Mouse (Mus musculus) lung, postnatal 0 days (tissue): ENCODE results near the gene Tufm.
"Not testable (repeated sequence)": the region's sequence is repeated elsewhere in the genome, so short reads cannot be mapped to it uniquely, and the experiment has no call there.

ENCODE experiments used
- CTCF ChIP-seq: IDR thresholded peaks from 2 replicates; pipeline ENCODE4 v1.5.1; 2016; ENCODE audit warnings: antibody characterized with exemption, mild to moderate bottlenecking
- EP300 ChIP-seq: IDR thresholded peaks from 2 replicates; pipeline ENCODE4 v1.6.1; 2016; ENCODE audit warnings: antibody characterized with exemption, mild to moderate bottlenecking, control low read depth

DNA sequence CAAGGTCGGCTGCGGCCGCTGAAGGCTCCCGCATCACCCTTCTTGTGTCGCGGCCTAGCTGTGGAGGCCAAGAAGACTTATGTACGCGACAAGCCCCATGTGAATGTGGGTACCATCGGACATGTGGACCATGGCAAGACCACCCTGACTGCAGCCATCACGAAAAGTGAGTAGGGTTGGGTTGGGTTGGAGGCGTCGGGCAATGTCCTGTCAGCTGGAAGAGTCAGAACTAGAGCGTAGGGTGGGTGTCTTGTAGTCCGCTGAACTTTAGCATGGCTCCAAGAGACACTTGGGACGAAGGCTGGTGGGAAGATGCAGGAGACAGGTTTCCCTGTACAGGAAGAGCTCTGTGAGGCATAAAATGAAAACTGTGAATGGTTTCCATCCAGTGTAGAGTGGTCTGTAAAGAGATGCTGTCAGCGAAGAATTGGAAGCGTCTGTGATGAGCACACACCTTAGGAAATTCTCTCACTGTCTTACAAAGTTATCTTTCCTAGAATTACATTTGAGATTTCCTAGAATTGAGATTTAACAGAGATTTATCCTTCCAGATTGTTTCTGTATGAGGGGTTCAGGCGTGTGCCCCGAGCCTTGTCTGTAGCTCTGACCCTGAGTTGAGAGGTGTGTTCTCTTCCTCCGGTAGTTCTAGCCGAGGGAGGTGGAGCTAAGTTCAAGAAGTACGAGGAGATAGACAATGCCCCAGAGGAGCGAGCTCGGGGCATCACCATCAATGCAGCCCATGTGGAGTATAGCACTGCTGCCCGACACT, 640 bp downstream of the Tufm start:
- TF ChIP-seq CTCF, EP300: not testable (repeated sequence)
